Mouse (Mus musculus) liver, postnatal 0 days (tissue): ENCODE results near the gene Olfr1158. TPM values are rescaled to one million over a fixed set of nuclear protein-coding genes. Genes with fewer than 3 reads are reported as not detected.

Source experiments
- ATAC-seq: fragments of 200-750 bp; cut with Nextera tagmentation; 2 replicates; pipeline ENCODE4 v1.8.0; 2017; ENCODE audit warnings: mild to moderate bottlenecking, moderate library complexity
- DNase-seq: peaks from one replicate; pipeline ENCODE4 v3.0.0-alpha.2; 2016
- H3K27ac ChIP-seq: fragments of 300-500 bp; sonication (generic); 2 replicates; pipeline ENCODE4 v1.5.1; 2014; ENCODE audit warnings: antibody characterized with exemption, moderate library complexity, mild to moderate bottlenecking, low read depth
- H3K27me3 ChIP-seq: fragments of 300-500 bp; sonication (generic); 2 replicates; pipeline ENCODE4 v1.6.1; 2014; ENCODE audit warnings: low read length, control low read depth, mixed read lengths; ENCODE audit not compliant: insufficient read depth
- H3K36me3 ChIP-seq: fragments of 300-500 bp; sonication (generic); replicated peaks from 2 replicates; pipeline ENCODE4 v1.6.1; 2014; ENCODE audit warnings: mild to moderate bottlenecking, control low read depth, low read length, moderate library complexity, mixed read lengths; ENCODE audit not compliant: insufficient read depth
- H3K4me1 ChIP-seq: fragments of 300-500 bp; sonication (generic); 2 replicates; pipeline ENCODE4 v1.6.1; 2014; ENCODE audit warnings: antibody characterized with exemption, mild to moderate bottlenecking, control low read depth; ENCODE audit not compliant: insufficient read depth
- H3K4me2 ChIP-seq: fragments of 300-500 bp; sonication (generic); 2 replicates; pipeline ENCODE4 v1.6.1; 2014; ENCODE audit warnings: low read depth, mild to moderate bottlenecking, low read length, moderate library complexity, mixed read lengths
- H3K4me3 ChIP-seq: fragments of 300-500 bp; sonication (generic); 2 replicates; pipeline ENCODE4 v1.5.1; 2014; ENCODE audit warnings: low read depth, low read length
- H3K9ac ChIP-seq: fragments of 300-500 bp; sonication (generic); replicated peaks from 2 replicates; pipeline ENCODE4 v1.6.1; 2014; ENCODE audit warnings: mild to moderate bottlenecking, moderate library complexity
- H3K9me3 ChIP-seq: fragments of 300-500 bp; sonication (generic); 2 replicates; pipeline ENCODE4 v1.6.1; 2016; ENCODE audit warnings: mild to moderate bottlenecking, control low read depth, low read length, mixed read lengths
- CTCF ChIP-seq: sonication (generic); IDR thresholded peaks from 2 replicates; pipeline ENCODE4 v1.5.1; 2016; ENCODE audit warnings: antibody characterized with exemption, low read depth
- EP300 ChIP-seq: IDR thresholded peaks from 2 replicates; pipeline ENCODE4 v1.6.1; 2016; ENCODE audit warnings: antibody characterized with exemption, low read depth, mild to moderate bottlenecking
- polyA plus RNA-seq: library from polyadenylated mRNA; unstranded; fragments of >200 nt; fragmentation: Nextera tagmentation; extraction: Ambion mirVana; gene quantifications from 2 replicates; pipeline ENCODE4 v1.2.1, GENCODE M21; 2015

The Olfr1158 gene
- polyA plus RNA-seq, 1 experiment from 2014 or later = not detected

GRCm38 (mm10) chr2:88037599-88037998 lies 47.7 kb downstream of the Olfr1158 start, which contains the start of gene Olfr73:
TSS of gene Olfr73 (minus strand) at chr2:88037699.
- Histone ChIP-seq H3K4me2 (no peak within 1 kb of the TSS), H3K27ac (no peak within 1 kb of the TSS), H3K9me3 (no peaks in the 10 kb centered on the region), H3K4me3 (no peak within 1 kb of the TSS), H3K4me1 (no peaks in the 10 kb centered on the region), H3K36me3 (no peaks in the 10 kb centered on the region), H3K27me3 (no peaks in the 10 kb centered on the region), H3K9ac (no peak within 1 kb of the TSS)
- no peak for TF ChIP-seq EP300
- TF ChIP-seq CTCF = no peak
- ATAC-seq (no peak), DNase-seq (no peak)

Other genes starting within 250 kb of the Olfr1158 start
- not detected in 2 replicates for gene Olfr1140, start 246.4 kb upstream of the Olfr1158 start, polyA plus RNA-seq
- gene Olfr1141, start 236.1 kb upstream of the Olfr1158 start, polyA plus RNA-seq = not detected in 2 replicates
- not detected in 2 replicates for gene Olfr152, start 210.6 kb upstream of the Olfr1158 start, polyA plus RNA-seq
- not detected in 2 replicates for gene Olfr1143, start 189.5 kb upstream of the Olfr1158 start, polyA plus RNA-seq
- not detected in 2 replicates for gene Olfr1145, start 180.3 kb upstream of the Olfr1158 start, polyA plus RNA-seq
- not detected in 2 replicates for gene Olfr1148, start 159.6 kb upstream of the Olfr1158 start, polyA plus RNA-seq
- not detected in 2 replicates for gene Olfr1150-ps1, start 146.1 kb upstream of the Olfr1158 start, polyA plus RNA-seq
- not detected in 2 replicates for gene Olfr1151, start 134.3 kb upstream of the Olfr1158 start, polyA plus RNA-seq
- not detected in 2 replicates for gene Olfr1152, start 123.6 kb upstream of the Olfr1158 start, polyA plus RNA-seq
- gene Olfr1153, start 95.2 kb upstream of the Olfr1158 start, polyA plus RNA-seq = not detected in 2 replicates
- gene Olfr1154, start 84.9 kb upstream of the Olfr1158 start, polyA plus RNA-seq = not detected in 2 replicates
- gene Olfr1155, start 45.0 kb upstream of the Olfr1158 start, polyA plus RNA-seq = not detected in 2 replicates
- gene Olfr1156, start 37.0 kb upstream of the Olfr1158 start, polyA plus RNA-seq = not detected in 2 replicates
- not detected in 2 replicates for gene Olfr1157, start 21.8 kb upstream of the Olfr1158 start, polyA plus RNA-seq
- not detected in 2 replicates for gene Olfr74, start 15.4 kb upstream of the Olfr1158 start, polyA plus RNA-seq
- gene Olfr1160, start 18.2 kb downstream of the Olfr1158 start, polyA plus RNA-seq = not detected in 2 replicates
- gene Olfr1161, start 32.7 kb downstream of the Olfr1158 start, polyA plus RNA-seq = not detected in 2 replicates
- gene Olfr73, start 47.6 kb downstream of the Olfr1158 start, polyA plus RNA-seq = not detected in 2 replicates
- gene Olfr1162, start 61.0 kb downstream of the Olfr1158 start, polyA plus RNA-seq = not detected in 2 replicates
- not detected in 2 replicates for gene Olfr1163, start 81.7 kb downstream of the Olfr1158 start, polyA plus RNA-seq
- gene Olfr1164, start 103.9 kb downstream of the Olfr1158 start, polyA plus RNA-seq = not detected in 2 replicates
- not detected in 2 replicates for gene Olfr1166, start 138.2 kb downstream of the Olfr1158 start, polyA plus RNA-seq
- gene Olfr1167, start 165.1 kb downstream of the Olfr1158 start, polyA plus RNA-seq = not detected in 2 replicates
- gene Olfr1168, start 191.8 kb downstream of the Olfr1158 start, polyA plus RNA-seq = not detected in 2 replicates
- not detected in 2 replicates for gene Olfr1170, start 238.2 kb downstream of the Olfr1158 start, polyA plus RNA-seq